Mouse (Mus musculus) lung, embryonic 16.5 days (tissue): Measurements from ENCODE around the gene Gm49384. TPM values are rescaled to one million over a fixed set of nuclear protein-coding genes. Genes with fewer than 3 reads are reported as not detected.
"Not testable (repeated sequence)": the region's sequence is repeated elsewhere in the genome, so short reads cannot be mapped to it uniquely, and the experiment has no call there.

Experiments
- ATAC-seq: fragments of 200-750 bp; cut with Nextera tagmentation; 2 replicates; pipeline ENCODE4 v1.8.0; 2017; ENCODE audit warnings: low read depth, mild to moderate bottlenecking, moderate library complexity
- H3K27ac ChIP-seq: fragments of 300-500 bp; sonication (generic); 2 replicates; pipeline ENCODE4 v1.5.1; 2014; ENCODE audit warnings: mild to moderate bottlenecking, control low read depth, low read length
- H3K27me3 ChIP-seq: fragments of 300-500 bp; sonication (generic); 2 replicates; pipeline ENCODE4 v1.6.1; 2014; ENCODE audit warnings: low read depth, low read length, mixed read lengths; ENCODE audit not compliant: control insufficient read depth, insufficient read depth
- H3K36me3 ChIP-seq: fragments of 300-500 bp; sonication (generic); 2 replicates; pipeline ENCODE4 v1.6.1; 2014; ENCODE audit warnings: low read length; ENCODE audit not compliant: control insufficient read depth, insufficient read depth
- H3K4me1 ChIP-seq: fragments of 300-500 bp; sonication (generic); replicated peaks from 2 replicates; pipeline ENCODE4 v1.6.1; 2014; ENCODE audit warnings: low read length, mixed read lengths; ENCODE audit not compliant: control insufficient read depth, insufficient read depth
- H3K4me2 ChIP-seq: fragments of 300-500 bp; sonication (generic); 2 replicates; pipeline ENCODE4 v1.6.1; 2014; ENCODE audit warnings: low read depth, low read length, control low read depth
- H3K4me3 ChIP-seq: fragments of 300-500 bp; sonication (generic); 2 replicates; pipeline ENCODE4 v1.5.1; 2014; ENCODE audit warnings: mild to moderate bottlenecking, low read length, control low read depth
- H3K9ac ChIP-seq: fragments of 300-500 bp; sonication (generic); 2 replicates; pipeline ENCODE4 v1.6.1; 2014; ENCODE audit warnings: low read length, control low read depth
- H3K9me3 ChIP-seq: fragments of 300-500 bp; sonication (generic); 2 replicates; pipeline ENCODE4 v1.6.1; 2016; ENCODE audit warnings: low read length; ENCODE audit not compliant: control insufficient read depth
- WGBS: fragments of 180-500 bp; shearing (Covaris S2); extraction: QIAGEN DNeasy Blood & Tissue Kit; methylation state at CpG from one replicate; pipeline ENCODE4 v1.1.7; 2014; 5-methylcytosine and 5-hydroxymethylcytosine counted together
- polyA plus RNA-seq: library from polyadenylated mRNA; unstranded; fragments of >200 nt; fragmentation: Nextera tagmentation; extraction: Ambion mirVana; gene quantifications from 2 replicates; pipeline ENCODE4 v1.2.1, GENCODE M21; 2015

The Gm49384 gene
- polyA plus RNA-seq, 1 experiment from 2014 or later = 25.8 TPM

- Histone ChIP-seq H3K4me3 (no peak overlapping the region), H3K27ac (no peak overlapping the region), H3K4me2 (no peak overlapping the region), H3K27me3 (no peaks in the 10 kb centered on the region), H3K9ac (no peak overlapping the region), H3K4me1 (peaks cover 5% of the 10 kb centered on the region; the same call in 1 of the 2 replicates), H3K9me3 (no peaks in the 10 kb centered on the region), H3K36me3 (peaks cover 19% of the 10 kb centered on the region)
- no peak for ATAC-seq
- WGBS = 68% methylated on average over 12 of the region's 12 CpGs
These were observed 24.7 kb downstream of the Gm49384 start for GRCm38 (mm10) chr12:69179371-69179770.

- Histone ChIP-seq H3K27me3 (no peaks in the 10 kb centered on the region), H3K27ac (no peak overlapping the region), H3K4me3 (no peak overlapping the region), H3K4me1 (no peaks in the 10 kb centered on the region), H3K9ac (no peak overlapping the region), H3K4me2 (no peak overlapping the region), H3K36me3 (peaks cover 24% of the 10 kb centered on the region), H3K9me3 (no peaks in the 10 kb centered on the region)
- 79% methylated on average over 3 of the region's 3 CpGs for WGBS
- no peak for ATAC-seq
These were observed 26.5 kb downstream of the Gm49384 start for GRCm38 (mm10) chr12:69177526-69177925.

DNA sequence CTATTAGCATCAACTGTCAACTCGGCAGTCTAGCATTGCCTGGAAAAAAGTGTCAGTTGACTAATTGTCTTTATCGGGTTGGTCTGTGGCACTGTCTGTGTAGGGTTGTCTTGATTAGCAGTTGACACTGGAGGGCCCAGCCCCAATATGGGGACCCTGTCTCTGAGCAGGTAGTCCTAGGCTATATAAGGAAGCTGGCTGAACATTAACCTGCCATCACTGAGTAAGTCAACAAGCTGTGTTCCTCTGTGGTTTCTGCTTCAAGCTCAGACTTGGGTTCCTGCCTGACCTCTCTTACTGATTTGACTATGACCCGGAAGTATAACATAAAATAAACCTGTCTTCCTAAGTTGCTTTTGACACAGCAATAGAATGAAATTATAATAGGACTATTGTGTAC, 28.1 kb downstream of the Gm49384 start:
- Histone ChIP-seq H3K4me3 (no peak overlapping the region), H3K4me1 (no peaks in the 10 kb centered on the region), H3K9ac (no peak overlapping the region), H3K27ac (no peak overlapping the region), H3K9me3 (no peaks in the 10 kb centered on the region), H3K27me3 (no peaks in the 10 kb centered on the region), H3K4me2 (no peak overlapping the region), H3K36me3 (peaks cover 18% of the 10 kb centered on the region)
- ATAC-seq = no peak
- 84% methylated on average over 3 of the region's 3 CpGs for WGBS

- Histone ChIP-seq H3K27me3 (no peaks in the 10 kb centered on the region), H3K4me2 (no peak overlapping the region), H3K4me1 (peaks cover 10% of the 10 kb centered on the region), H3K9me3 (no peaks in the 10 kb centered on the region), H3K9ac (no peak overlapping the region), H3K4me3 (no peak overlapping the region), H3K27ac (no peak overlapping the region), H3K36me3 (peaks cover 15% of the 10 kb centered on the region; the same call in 1 of the 2 replicates)
- WGBS = 94% methylated on average over 2 of the region's 2 CpGs
- ATAC-seq = no peak
These were observed 32.8 kb downstream of the Gm49384 start for GRCm38 (mm10) chr12:69171307-69171706.

GRCm38 (mm10) chr12:69168461-69169106, 35.5 kb downstream of the Gm49384 start, which contains the start of gene Lrr1:
TSS of gene Lrr1 (plus strand) at chr12:69168814.
- Histone ChIP-seq H3K4me3 (peak within 1 kb of the TSS; percentile 93), H3K9me3 (no peaks in the 10 kb centered on the region), H3K9ac (peak within 1 kb of the TSS; percentile 83), H3K27me3 (no peaks in the 10 kb centered on the region), H3K36me3 (0 out of 2 replicates have a peak, but pooled peaks cover 3% of the 10 kb centered on the region), H3K4me1 (peaks cover 10% of the 10 kb centered on the region), H3K27ac (peak within 1 kb of the TSS; percentile 82), H3K4me2 (peak within 1 kb of the TSS; percentile 91)
- peak; percentile 94 for ATAC-seq
- 0% methylated on average over 40 of the region's 40 CpGs for WGBS

DNA sequence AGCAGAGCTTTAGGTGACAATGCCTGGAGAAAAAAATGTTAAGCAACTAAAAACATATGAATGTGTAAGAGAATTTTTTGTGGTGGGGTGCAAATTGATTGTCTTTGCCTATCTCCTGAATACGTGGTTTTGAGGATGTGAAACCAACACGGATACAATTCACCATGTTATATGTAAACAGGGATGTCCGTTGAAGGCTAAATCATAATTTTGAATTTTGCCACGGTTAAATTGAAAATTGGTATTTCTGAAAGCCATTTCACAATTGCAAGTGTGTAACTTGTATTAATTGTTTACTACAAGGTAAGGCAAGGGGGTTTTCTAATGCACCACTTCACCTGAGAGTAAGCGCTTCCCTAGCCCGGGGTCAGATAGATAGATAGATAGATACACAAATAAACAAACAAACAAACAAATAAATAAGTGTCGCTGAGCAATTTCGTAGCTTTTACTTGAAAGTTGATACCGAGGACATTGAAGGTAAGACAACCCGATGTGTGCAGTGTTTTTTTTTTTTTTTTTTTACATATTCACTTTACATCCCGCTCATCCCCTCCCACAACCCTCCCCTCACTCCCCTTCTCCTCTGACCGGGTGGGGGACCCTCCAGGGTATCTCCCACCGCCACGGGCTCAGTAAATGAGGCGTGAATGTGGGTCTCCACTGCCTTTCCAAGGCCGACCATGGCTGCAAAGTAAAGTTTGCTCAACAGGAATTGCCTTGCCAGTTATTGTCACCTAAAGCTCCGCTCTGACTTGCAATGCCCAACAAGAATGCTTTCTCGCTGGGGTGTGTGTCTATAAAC, 36.2 kb downstream of the Gm49384 start:
- peak; percentile 42 for ATAC-seq
- H3K27ac ChIP-seq = peak overlapping the region; percentile 82

GRCm38 (mm10) chr12:69166861-69167581, 37.0 kb downstream of the Gm49384 start:
- H3K4me2 ChIP-seq, H3K4me3 ChIP-seq, H3K36me3 ChIP-seq, ATAC-seq, H3K27me3 ChIP-seq, H3K9me3 ChIP-seq, H3K27ac ChIP-seq, H3K9ac ChIP-seq: not testable (repeated sequence)
- peaks cover 10% of the 10 kb centered on the region for H3K4me1 ChIP-seq
- WGBS = 68% methylated on average over 8 of the region's 8 CpGs

More for the DNA sequence above, 36.2 kb downstream of the Gm49384 start:
- peak overlapping the region; percentile 83 for H3K9ac ChIP-seq
- H3K4me1 ChIP-seq = peaks cover 10% of the 10 kb centered on the region
- H3K4me2 ChIP-seq = peak overlapping the region; percentile 91
- no peaks in the 10 kb centered on the region for H3K27me3 ChIP-seq
- H3K36me3 ChIP-seq = no peaks in the 10 kb centered on the region
- H3K4me3 ChIP-seq = peak overlapping the region; percentile 93
- H3K9me3 ChIP-seq = no peaks in the 10 kb centered on the region
- 7% methylated on average over 18 of the region's 18 CpGs for WGBS

DNA sequence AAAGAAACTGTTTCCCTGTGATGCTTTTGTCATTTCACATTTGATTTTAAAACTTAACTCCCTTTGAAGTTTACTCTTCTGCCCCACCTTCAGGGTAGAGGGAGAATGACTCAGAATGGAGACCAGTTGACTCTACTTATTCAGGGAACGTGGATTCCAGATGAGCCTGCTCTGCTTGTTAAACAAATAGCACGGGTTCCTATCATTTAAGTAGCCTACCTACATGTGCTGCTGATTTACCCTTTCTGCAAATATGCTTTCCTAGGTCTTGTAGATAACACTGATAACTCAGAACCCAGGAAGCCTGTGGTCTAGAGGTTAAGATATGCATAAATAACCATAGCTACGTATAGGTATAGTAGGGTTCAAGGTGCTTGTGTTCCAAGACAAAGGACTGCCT, 39.2 kb downstream of the Gm49384 start:
- WGBS = 39% methylated on average over 3 of the region's 3 CpGs
- Histone ChIP-seq H3K27ac (no peak overlapping the region), H3K9me3 (no peaks in the 10 kb centered on the region), H3K36me3 (no peaks in the 10 kb centered on the region), H3K9ac (no peak overlapping the region), H3K4me3 (no peak overlapping the region), H3K27me3 (no peaks in the 10 kb centered on the region), H3K4me2 (no peak overlapping the region), H3K4me1 (peaks cover 8% of the 10 kb centered on the region; the same call in 1 of the 2 replicates)
- ATAC-seq = no peak

GRCm38 (mm10) chr12:69163586-69163985, 40.5 kb downstream of the Gm49384 start:
- H3K4me2 ChIP-seq, H3K4me1 ChIP-seq, H3K9me3 ChIP-seq, H3K27me3 ChIP-seq, ATAC-seq, H3K27ac ChIP-seq, H3K9ac ChIP-seq, H3K4me3 ChIP-seq, H3K36me3 ChIP-seq: not testable (repeated sequence)
- 78% methylated on average over 4 of the region's 4 CpGs for WGBS
